Mouse (Mus musculus): ENCODE data around the gene Prpf8.

- TF ChIP-seq CTCF (IDR thresholded peaks at IDR 0.05; ENCODE audit: insufficient read depth, low read length) (no peak), POLR2A (IDR thresholded peaks at IDR 0.05; ENCODE audit: borderline replicate concordance, extremely low read depth, low read depth, low read length) (peak; percentile 29; the same call in 1 of the 2 replicates)
Measured at GRCm38 (mm10) chr11:75462865-75463336, 23.7 kb upstream of the Prpf8 start.
